Mouse (Mus musculus) MEL (cell line): ENCODE data around the gene Cwc22.

Source experiments
- CTCF ChIP-seq, 3 experiments: IDR thresholded peaks in 2 of 3; conservative IDR thresholded peaks in 1 of 3; 2 replicates each; pipeline ENCODE4 v1.5.1; 2011 to 2012; ENCODE audit warnings: low read length in 3 of 3, low read depth in 2 of 3, mild to moderate bottlenecking in 2 of 3, improper control_type of control experiment in 1 of 3, inconsistent platforms in 1 of 3, mixed read lengths in 1 of 3, moderate library complexity in 1 of 3; ENCODE audit not compliant: control insufficient read depth in 1 of 3, insufficient read depth in 1 of 3, poor library complexity in 1 of 3, severe bottlenecking in 1 of 3
- E2F4 ChIP-seq: IDR thresholded peaks from 2 replicates; pipeline ENCODE4 v1.6.1; 2011; ENCODE audit warnings: low read depth, low read length, improper control_type of control experiment, borderline replicate concordance
- EP300 ChIP-seq, 2 experiments: IDR thresholded peaks; 2 replicates each; pipeline ENCODE4 v1.6.1; 2011; ENCODE audit warnings: improper control_type of control experiment in 2 of 2, low read length in 2 of 2, low read depth in 1 of 2, mild to moderate bottlenecking in 1 of 2
- MAX ChIP-seq: IDR thresholded peaks from 2 replicates; pipeline ENCODE4 v1.6.1; 2011; ENCODE audit warnings: low read length, improper control_type of control experiment
- MEF2A ChIP-seq: IDR thresholded peaks from 2 replicates; pipeline ENCODE4 v1.6.1; 2014; ENCODE audit warnings: low read depth, mild to moderate bottlenecking, inconsistent platforms, low read length, improper control_type of control experiment; ENCODE audit not compliant: poor library complexity, insufficient replicate concordance, severe bottlenecking; ENCODE audit errors: extremely low read depth
- NRF1 ChIP-seq: IDR thresholded peaks from 2 replicates; pipeline ENCODE4 v1.6.1; 2014; ENCODE audit warnings: low read depth, mild to moderate bottlenecking, inconsistent platforms, low read length, improper control_type of control experiment, moderate library complexity; ENCODE audit not compliant: poor library complexity, insufficient read depth, severe bottlenecking
- POLR2A ChIP-seq, 2 experiments: IDR thresholded peaks; 2 replicates each; pipeline ENCODE4 v1.6.1; 2011 to 2012; ENCODE audit warnings: low read length in 2 of 2, mild to moderate bottlenecking in 2 of 2, control low read depth in 1 of 2, improper control_type of control experiment in 1 of 2, low read depth in 1 of 2, moderate library complexity in 1 of 2; ENCODE audit not compliant: control insufficient read depth in 1 of 2, insufficient read depth in 1 of 2, poor library complexity in 1 of 2
- TCF12 ChIP-seq: IDR thresholded peaks from 2 replicates; pipeline ENCODE4 v1.6.1; 2014; ENCODE audit warnings: low read depth, mild to moderate bottlenecking, inconsistent platforms, low read length, improper control_type of control experiment, moderate library complexity
- ZNF384 ChIP-seq: IDR thresholded peaks from 2 replicates; pipeline ENCODE4 v1.6.1; 2012; ENCODE audit warnings: low read depth, mild to moderate bottlenecking, inconsistent platforms, low read length, improper control_type of control experiment

GRCm38 (mm10) chr2:77880351-77880750 lies 65.8 kb downstream of the Cwc22 start:
- TF ChIP-seq CTCF (IDR thresholded peaks at IDR 0.05 in 2 of 3, conservative IDR thresholded peaks at IDR 0.05 in 1 of 3; ENCODE audit: control insufficient read depth in 1 of 3, insufficient read depth in 1 of 3, low read depth in 2 of 3, low read length in 3 of 3, poor library complexity in 1 of 3, severe bottlenecking in 1 of 3) (no peak), E2F4 (no peak), MAX (no peak), MEF2A (no peak), EP300 (IDR thresholded peaks at IDR 0.05; ENCODE audit: low read depth in 1 of 2, low read length in 2 of 2) (no peak), TCF12 (no peak), POLR2A (IDR thresholded peaks at IDR 0.05; ENCODE audit: control insufficient read depth in 1 of 2, insufficient read depth in 1 of 2, low read depth in 1 of 2, low read length in 2 of 2, poor library complexity in 1 of 2) (no peak), ZNF384 (no peak), NRF1 (no peak)
